In the genomic region with DNA sequence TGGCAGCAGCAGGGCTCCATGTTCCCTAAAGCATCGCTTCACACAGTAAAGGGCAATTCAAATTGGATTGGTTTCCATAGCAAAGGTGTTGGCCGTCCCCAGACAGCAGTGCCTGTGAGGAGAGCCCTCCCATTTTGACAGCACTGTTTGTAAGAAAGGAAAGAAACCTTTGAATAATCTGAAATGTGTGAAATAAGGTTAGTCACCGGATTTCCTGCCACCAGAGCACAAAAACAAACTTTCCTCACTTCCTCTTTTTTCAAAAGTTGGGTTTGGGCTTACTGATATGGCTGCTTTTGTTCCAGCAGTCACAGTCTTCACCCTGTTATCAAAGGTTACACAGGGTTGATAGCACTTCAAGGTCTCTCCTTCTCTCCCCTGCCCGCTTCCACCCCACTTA, we compare ENCODE assay signal across 13 mouse cellular contexts. TPM values are rescaled to one million over a fixed set of nuclear protein-coding genes. Genes with fewer than 3 reads are reported as not detected.
A peak's percentile ranks its signal among the peaks of the same experiment; 100 is the strongest.
DNase-seq lines count a peak whose midpoint lies in the region; ATAC-seq lines count a peak whose summit lies in the region.
"Had no signal": no experiment of that assay in that cellular context is flagged by ENCODE, and none has a peak within 500 bp of the region (broad histone marks: within the 10 kb centered on the region; RNA-seq: fewer than 3 reads in every experiment).

No protein-coding gene starts in this region.

- no peaks in the 10 kb centered on the region for H3K9me3 ChIP-seq in heart, embryonic 15.5 days (replicated peaks)
- H3K9me3 ChIP-seq in midbrain, embryonic 11.5 days (ENCODE audit: control insufficient read depth, low read length), result no peaks in the 10 kb centered on the region
- H3K9me3 ChIP-seq in forebrain, embryonic 15.5 days, result no peaks in the 10 kb centered on the region
- H3K9me3 ChIP-seq: embryonic facial prominence, embryonic 12.5 days; hindbrain, embryonic 15.5 days had no signal

- H3K9ac ChIP-seq in heart, embryonic 15.5 days, result no peak overlapping the region
- no peak overlapping the region for H3K9ac ChIP-seq in midbrain, embryonic 11.5 days (ENCODE audit: low read length)
- H3K9ac ChIP-seq in forebrain, embryonic 15.5 days (replicated peaks), result no peak overlapping the region
- H3K9ac ChIP-seq: embryonic facial prominence, embryonic 12.5 days; hindbrain, embryonic 15.5 days had no signal

- H3K27me3 ChIP-seq in heart, embryonic 15.5 days, result no peaks in the 10 kb centered on the region
- H3K27me3 ChIP-seq in midbrain, embryonic 11.5 days (ENCODE audit: control insufficient read depth, insufficient read depth, low read length), result peaks cover 3% of the 10 kb centered on the region
- H3K27me3 ChIP-seq in forebrain, embryonic 15.5 days, result no peaks in the 10 kb centered on the region
- H3K27me3 ChIP-seq: embryonic facial prominence, embryonic 12.5 days had no signal

- WGBS in heart, embryonic 15.5 days, result 35% methylated on average over 4 of the region's 4 CpGs
- 42% methylated on average over 4 of the region's 4 CpGs for WGBS in midbrain, embryonic 11.5 days
- WGBS in forebrain, embryonic 15.5 days, result 63% methylated on average over 4 of the region's 4 CpGs

- no peak overlapping the region for H3K27ac ChIP-seq in heart, embryonic 15.5 days
- H3K27ac ChIP-seq in midbrain, embryonic 11.5 days (ENCODE audit: low read depth, low read length), result no peak overlapping the region
- no peak overlapping the region for H3K27ac ChIP-seq in forebrain, embryonic 15.5 days (replicated peaks)
- H3K27ac ChIP-seq: embryonic facial prominence, embryonic 12.5 days; hindbrain, embryonic 15.5 days had no signal

- 0 out of 2 replicates have a peak, but pooled peaks have one; percentile 14 for ATAC-seq in heart, embryonic 15.5 days (replicated peaks; ENCODE audit: insufficient number of reproducible peaks, insufficient read depth, low FRiP score, low read depth)
- peak; percentile 88 for ATAC-seq in CD4-positive, CD25-positive, alpha-beta regulatory T cell, adult 4 months
- peak; percentile 98 to 99 for ATAC-seq in hematopoietic stem cell, adult 5-6 weeks (replicated peaks in 1 of 2; ENCODE audit: insufficient read depth in 1 of 2, low FRiP score in 2 of 2, low TSS enrichment in 1 of 2, low read depth in 1 of 2, poor library complexity in 2 of 2, severe bottlenecking in 2 of 2)
- no peak for ATAC-seq in midbrain, embryonic 11.5 days (ENCODE audit: low FRiP score)
- no peak for ATAC-seq in forebrain, embryonic 15.5 days (replicated peaks)
- ATAC-seq: forebrain, embryonic 14.5 days; lung, postnatal 0 days had no signal

- H3K4me1 ChIP-seq in heart, embryonic 15.5 days (replicated peaks), result no peaks in the 10 kb centered on the region
- no peaks in the 10 kb centered on the region for H3K4me1 ChIP-seq in midbrain, embryonic 11.5 days (ENCODE audit: control insufficient read depth, insufficient read depth, low read length)
- H3K4me1 ChIP-seq in forebrain, embryonic 15.5 days, result no peaks in the 10 kb centered on the region
- H3K4me1 ChIP-seq: embryonic facial prominence, embryonic 12.5 days; hindbrain, embryonic 15.5 days had no signal

- no peak for DNase-seq in heart, adult 11 months
- peak; percentile 58 to 61 for DNase-seq in natural killer cell, adult 2 months (ENCODE audit: low spot score in 2 of 2)
- no peak for DNase-seq in midbrain, embryonic 11.5 days (ENCODE audit: low spot score, missing footprints)
- no peak for DNase-seq in adrenal gland, adult 18-20 months (ENCODE audit: low spot score in 2 of 2)

- no peak overlapping the region for H3K4me3 ChIP-seq in heart, embryonic 15.5 days
- no peak overlapping the region for H3K4me3 ChIP-seq in midbrain, embryonic 11.5 days (ENCODE audit: low read depth, low read length)
- no peak overlapping the region for H3K4me3 ChIP-seq in forebrain, embryonic 15.5 days
- H3K4me3 ChIP-seq: embryonic facial prominence, embryonic 12.5 days; hindbrain, embryonic 15.5 days; myocyte had no signal

- H3K4me2 ChIP-seq in heart, embryonic 15.5 days, result no peak overlapping the region
- H3K4me2 ChIP-seq in midbrain, embryonic 11.5 days, result no peak overlapping the region
- H3K4me2 ChIP-seq in forebrain, embryonic 15.5 days (replicated peaks), result no peak overlapping the region
- H3K4me2 ChIP-seq: embryonic facial prominence, embryonic 12.5 days; hindbrain, embryonic 15.5 days had no signal

- no peaks in the 10 kb centered on the region for H3K36me3 ChIP-seq in heart, embryonic 15.5 days
- no peaks in the 10 kb centered on the region for H3K36me3 ChIP-seq in midbrain, embryonic 11.5 days (ENCODE audit: control insufficient read depth, insufficient read depth, low read length)
- H3K36me3 ChIP-seq in forebrain, embryonic 15.5 days, result no peaks in the 10 kb centered on the region
- H3K36me3 ChIP-seq: embryonic facial prominence, embryonic 12.5 days; hindbrain, embryonic 15.5 days had no signal

RNA-seq across cellular contexts. Expression of a gene that starts 35.2 kb away (rescaled TPM):
- 4.1 and 4.8 TPM in 2 replicates for polyA plus RNA-seq in heart, embryonic 15.5 days (2015; fragmentation: Nextera tagmentation; extraction: Ambion mirVana)
- 1 to 10 TPM; 8.7 to 9.4 TPM for polyA plus RNA-seq in CD4-positive, CD25-positive, alpha-beta regulatory T cell, adult 4 months (2017; shearing (Covaris generic))
- 184 and 206 TPM in 2 replicates for total RNA-seq in hematopoietic stem cell, adult 5-6 weeks (2017)
- 0.51 and 0.68 TPM in 2 replicates for polyA plus RNA-seq in midbrain, embryonic 11.5 days (2014; fragmentation: Nextera tagmentation; extraction: Ambion mirVana)
- polyA plus RNA-seq in forebrain, embryonic 15.5 days (2015; fragmentation: Nextera tagmentation; extraction: Ambion mirVana), result 0.84 and 1.6 TPM in 2 replicates
- 1 to 10 TPM; 1.9 to 4.1 TPM for total RNA-seq in adrenal gland, adult 18-20 months (2021)
- polyA plus RNA-seq: myocyte had no signal

Comparison
In these comparisons a context has a peak if more than half of its experiments do, and no peak if none do; other contexts are left out.
1. ATAC-seq: peak in heart, embryonic 15.5 days (single experiment), CD4-positive, CD25-positive, alpha-beta regulatory T cell, adult 4 months (single experiment) and hematopoietic stem cell, adult 5-6 weeks (2 of 2); none in midbrain, embryonic 11.5 days (single experiment) and forebrain, embryonic 15.5 days (single experiment).
2. DNase-seq: peak in natural killer cell, adult 2 months (2 of 2); none in heart, adult 11 months (single experiment), midbrain, embryonic 11.5 days (single experiment) and adrenal gland, adult 18-20 months (0 of 2).